Mouse (Mus musculus): ENCODE data around the gene Cdca5. TPM values are rescaled to one million over a fixed set of nuclear protein-coding genes. Genes with fewer than 3 reads are reported as not detected.

Gene Cdca5
- total and polyA plus RNA-seq, 3 experiments = 14.8 to 45.0 (median 43.3) TPM

DNA sequence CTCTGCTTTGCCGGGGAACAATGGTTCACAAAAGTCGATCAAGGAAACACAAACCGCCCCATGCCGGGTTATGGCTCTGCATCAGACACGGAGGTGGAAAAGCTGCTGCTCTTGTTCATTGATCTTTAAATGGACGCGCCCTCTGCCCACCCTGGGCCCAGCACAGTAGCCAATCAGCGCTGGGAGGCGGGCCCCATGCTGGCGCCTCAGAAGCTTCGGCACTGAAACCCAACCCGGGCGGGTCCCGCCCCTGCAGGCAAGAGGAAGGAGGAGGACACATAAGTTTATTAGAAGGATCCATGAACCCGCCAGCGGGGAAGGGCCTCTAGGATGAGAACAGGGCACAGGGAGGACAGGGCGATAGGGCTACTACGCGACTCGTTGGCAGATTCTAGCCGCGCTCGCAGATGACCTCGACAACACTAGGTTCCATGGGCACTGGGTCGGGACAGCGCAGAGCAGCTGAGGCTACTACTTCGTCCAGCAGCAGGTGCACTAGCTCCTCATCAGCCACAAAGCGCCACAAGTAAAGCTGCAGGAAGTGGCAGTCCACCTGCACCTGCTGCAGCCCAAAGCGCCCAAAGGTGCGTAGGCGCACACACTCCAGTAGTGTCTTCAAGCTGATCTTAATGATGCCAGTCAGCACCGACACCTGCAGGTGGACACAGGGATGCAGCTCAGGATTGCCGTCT lies 16.9 kb upstream of the Cdca5 start, which contains the start of gene Tm7sf2:
Gene Tm7sf2 (minus strand): TSS at position 650 of the 692 bp plus-strand sequence.
- peak; percentile 92 for ATAC-seq (ENCODE audit: extremely low read depth, insufficient number of reproducible peaks, low FRiP score, poor library complexity, severe bottlenecking)
- Histone ChIP-seq H3K9me3 (replicated peaks) (no peaks in the 10 kb centered on the region), H3K36me3 (replicated peaks) (peaks cover 75% of the 10 kb centered on the region), H3K4me3 (ENCODE audit: low read depth, low read length) (peak within 1 kb of the TSS; percentile 76), H3K4me1 (ENCODE audit: insufficient read depth, low read depth, low read length) (peaks cover 54% of the 10 kb centered on the region), H3K27me3 (ENCODE audit: insufficient read depth, low read length) (no peaks in the 10 kb centered on the region)
- no peak for TF ChIP-seq GATA1 (IDR thresholded peaks at IDR 0.05; ENCODE audit: borderline replicate concordance, low read length)
- peak; percentile 98 for DNase-seq (ENCODE audit: low spot score)

DNA sequence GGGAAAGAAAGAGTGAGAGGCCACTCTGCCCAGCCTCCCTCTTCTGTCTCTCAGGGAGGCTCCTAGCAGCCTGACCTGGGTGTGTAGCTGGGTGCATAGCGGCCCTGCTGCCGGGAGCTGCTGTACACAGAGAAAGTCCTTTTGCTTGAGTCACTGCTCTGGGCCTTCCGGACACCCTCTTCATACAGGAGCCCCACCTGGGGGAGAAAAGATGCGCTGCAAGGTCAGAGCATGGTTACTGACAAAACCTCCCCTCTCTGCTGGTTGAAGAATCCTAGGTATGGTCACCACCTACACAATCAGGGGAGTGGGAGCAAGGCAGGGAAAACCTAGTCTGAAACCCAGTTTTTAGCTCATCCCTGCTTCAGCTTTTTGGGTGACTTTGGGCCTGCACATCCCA lies 15.8 kb upstream of the Cdca5 start:
- no peak for DNase-seq (ENCODE audit: low spot score)

DNA sequence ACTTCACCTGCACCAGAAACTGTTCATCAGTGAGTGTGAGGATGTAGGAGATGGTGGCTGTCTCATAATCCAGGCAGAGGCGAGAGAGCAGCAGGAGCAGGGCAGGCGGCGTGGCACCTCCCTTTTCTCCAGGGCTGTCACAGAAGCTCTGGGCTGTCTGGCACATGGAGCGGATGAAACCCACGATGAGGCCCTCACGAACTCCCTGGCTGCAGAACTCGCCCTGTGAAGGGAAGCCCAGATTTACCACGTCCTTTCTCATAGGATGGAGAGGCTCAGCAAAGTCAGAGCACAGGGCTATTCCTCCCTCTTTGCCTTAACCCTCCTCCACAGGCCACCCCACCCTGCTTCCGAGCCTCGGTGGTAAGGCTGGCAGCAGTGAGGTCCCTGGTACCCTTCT lies 14.9 kb upstream of the Cdca5 start:
- Histone ChIP-seq H3K4me1 (ENCODE audit: insufficient read depth, low read depth, low read length) (peaks cover 43% of the 10 kb centered on the region), H3K36me3 (replicated peaks) (peaks cover 80% of the 10 kb centered on the region), H3K4me3 (ENCODE audit: low read depth, low read length) (no peak overlapping the region), H3K27me3 (ENCODE audit: insufficient read depth, low read length) (no peaks in the 10 kb centered on the region), H3K9me3 (replicated peaks) (no peaks in the 10 kb centered on the region)
- DNase-seq (ENCODE audit: low spot score) (no peak), ATAC-seq (ENCODE audit: extremely low read depth, insufficient number of reproducible peaks, low FRiP score, poor library complexity, severe bottlenecking) (no peak)
- TF ChIP-seq GATA1 (IDR thresholded peaks at IDR 0.05; ENCODE audit: borderline replicate concordance, low read length) = no peak

More for the DNA sequence above, 15.8 kb upstream of the Cdca5 start:
- H3K4me3 ChIP-seq (ENCODE audit: low read depth, low read length) = no peak overlapping the region
- no peak for TF ChIP-seq GATA1 (IDR thresholded peaks at IDR 0.05; ENCODE audit: borderline replicate concordance, low read length)
- TF ChIP-seq GATA2 (IDR thresholded peaks at IDR 0.05; ENCODE audit: borderline replicate concordance, low read depth, low read length) = no peak
- no peak for TF ChIP-seq CTCF (IDR thresholded peaks at IDR 0.05; ENCODE audit: low read depth, low read length)
- TF ChIP-seq POLR2AphosphoS5 (IDR thresholded peaks at IDR 0.05; ENCODE audit: insufficient replicate concordance, low read depth, low read length) = no peak
- no peak for TF ChIP-seq TAL1 (conservative IDR thresholded peaks at IDR 0.05; ENCODE audit: low read depth, low read length)
- H3K9me3 ChIP-seq (replicated peaks) = no peaks in the 10 kb centered on the region
- ATAC-seq (ENCODE audit: extremely low read depth, insufficient number of reproducible peaks, low FRiP score, poor library complexity, severe bottlenecking) = no peak
- no peaks in the 10 kb centered on the region for H3K27me3 ChIP-seq (ENCODE audit: insufficient read depth, low read length)
- H3K36me3 ChIP-seq (replicated peaks) = peaks cover 75% of the 10 kb centered on the region
- H3K4me1 ChIP-seq (ENCODE audit: insufficient read depth, low read depth, low read length) = peaks cover 43% of the 10 kb centered on the region

DNA sequence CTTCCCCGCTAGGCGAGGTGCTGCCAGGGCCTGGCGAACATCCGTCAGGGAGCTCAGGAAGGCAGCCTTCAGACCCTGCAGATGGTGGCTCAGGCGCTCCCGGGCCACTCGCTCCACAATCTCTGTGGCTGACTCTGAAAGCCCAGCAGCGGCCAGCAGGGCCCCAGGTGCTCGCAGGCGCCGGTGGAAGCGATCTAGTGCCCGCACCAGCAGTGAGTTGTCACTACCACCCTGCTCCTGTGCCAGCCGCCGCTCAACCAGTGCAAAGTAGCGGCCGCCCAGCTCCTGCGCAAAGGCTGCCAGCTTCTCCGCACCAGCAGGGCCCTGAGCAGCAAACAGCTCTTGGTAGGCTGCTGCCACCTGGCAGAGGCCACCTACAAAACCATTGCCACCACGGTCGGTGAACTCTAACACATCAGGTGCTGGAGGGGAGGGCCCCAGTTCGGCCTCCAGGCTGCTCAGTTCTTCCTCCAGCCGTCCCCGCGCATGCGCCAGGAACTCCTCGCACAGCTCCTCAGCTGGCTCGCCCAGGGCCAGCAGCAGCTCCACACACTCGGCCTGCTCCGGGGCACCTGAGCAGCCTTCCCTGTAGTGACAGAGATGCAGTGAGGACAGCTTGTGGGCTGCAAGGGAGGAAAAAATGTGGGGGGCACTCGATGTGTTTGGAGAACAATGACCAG lies 14.1 kb upstream of the Cdca5 start:
- H3K36me3 ChIP-seq (replicated peaks) = peaks cover 82% of the 10 kb centered on the region
- ATAC-seq (ENCODE audit: extremely low read depth, insufficient number of reproducible peaks, low FRiP score, poor library complexity, severe bottlenecking) (no peak), DNase-seq (ENCODE audit: low spot score) (no peak)
- H3K4me3 ChIP-seq (ENCODE audit: low read depth, low read length) = peak overlapping the region; percentile 3; the same call in 1 of the 2 replicates
- peaks cover 46% of the 10 kb centered on the region for H3K4me1 ChIP-seq (ENCODE audit: insufficient read depth, low read depth, low read length)
- no peaks in the 10 kb centered on the region for H3K9me3 ChIP-seq (replicated peaks)
- no peaks in the 10 kb centered on the region for H3K27me3 ChIP-seq (ENCODE audit: insufficient read depth, low read length)
- TF ChIP-seq GATA1 (IDR thresholded peaks at IDR 0.05; ENCODE audit: borderline replicate concordance, low read length) (no peak), TAL1 (conservative IDR thresholded peaks at IDR 0.05; ENCODE audit: low read depth, low read length) (no peak), CTCF (IDR thresholded peaks at IDR 0.05; ENCODE audit: low read depth, low read length) (no peak), GATA2 (IDR thresholded peaks at IDR 0.05; ENCODE audit: borderline replicate concordance, low read depth, low read length) (no peak), POLR2AphosphoS5 (IDR thresholded peaks at IDR 0.05; ENCODE audit: insufficient replicate concordance, low read depth, low read length) (no peak)

DNA sequence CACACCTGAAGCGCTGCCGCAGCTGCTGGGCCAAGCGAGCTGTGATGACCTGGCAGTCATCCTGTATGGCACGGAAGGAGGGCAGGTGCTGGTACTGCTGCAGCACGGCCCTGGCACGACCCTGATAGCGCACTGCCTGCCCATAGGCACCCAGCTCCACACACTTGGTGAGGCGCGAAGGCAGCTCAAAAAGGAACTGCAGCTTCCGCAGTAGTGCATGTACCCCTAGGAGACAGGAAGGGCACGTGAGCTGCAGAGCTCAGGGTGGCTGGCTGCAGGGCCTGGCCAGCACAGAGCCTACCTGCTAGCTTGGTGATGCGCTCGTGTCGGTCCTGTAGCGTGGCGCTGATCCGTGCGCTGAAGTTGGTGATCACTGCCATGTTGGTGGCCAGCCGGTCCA lies 13.5 kb upstream of the Cdca5 start:
- Histone ChIP-seq H3K27me3 (ENCODE audit: insufficient read depth, low read length) (no peaks in the 10 kb centered on the region), H3K4me3 (ENCODE audit: low read depth, low read length) (peak overlapping the region; percentile 3; the same call in 1 of the 2 replicates), H3K36me3 (replicated peaks) (peaks cover 83% of the 10 kb centered on the region), H3K4me1 (ENCODE audit: insufficient read depth, low read depth, low read length) (peaks cover 46% of the 10 kb centered on the region), H3K9me3 (replicated peaks) (no peaks in the 10 kb centered on the region)
- no peak for DNase-seq (ENCODE audit: low spot score)
- no peak for ATAC-seq (ENCODE audit: extremely low read depth, insufficient number of reproducible peaks, low FRiP score, poor library complexity, severe bottlenecking)
- TF ChIP-seq GATA1 (IDR thresholded peaks at IDR 0.05; ENCODE audit: borderline replicate concordance, low read length) (no peak), TAL1 (conservative IDR thresholded peaks at IDR 0.05; ENCODE audit: low read depth, low read length) (no peak), POLR2AphosphoS5 (IDR thresholded peaks at IDR 0.05; ENCODE audit: insufficient replicate concordance, low read depth, low read length) (no peak), CTCF (IDR thresholded peaks at IDR 0.05; ENCODE audit: low read depth, low read length) (no peak), GATA2 (IDR thresholded peaks at IDR 0.05; ENCODE audit: borderline replicate concordance, low read depth, low read length) (no peak)

DNA sequence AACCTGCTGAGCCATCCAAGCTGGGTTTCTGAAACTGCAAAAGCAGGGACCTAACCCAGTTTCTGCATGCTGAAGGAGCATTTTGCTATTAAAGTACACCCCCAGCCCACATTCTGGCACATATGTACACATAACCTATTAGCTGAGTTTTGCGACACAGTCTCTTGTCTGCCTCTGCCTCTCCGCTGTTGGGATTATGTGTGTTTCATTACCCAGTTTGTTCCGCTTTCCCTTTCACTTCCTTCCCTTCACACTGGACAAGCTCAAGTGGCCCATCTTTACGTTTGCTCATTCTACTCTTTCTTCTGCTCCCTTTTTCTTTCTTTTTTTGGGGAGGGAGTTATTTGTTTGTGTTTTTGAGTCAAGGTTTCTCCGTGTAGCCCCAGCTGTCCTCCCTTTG lies 10.9 kb upstream of the Cdca5 start:
- Histone ChIP-seq H3K4me1 (ENCODE audit: insufficient read depth, low read depth, low read length) (peaks cover 34% of the 10 kb centered on the region), H3K9me3 (replicated peaks) (no peaks in the 10 kb centered on the region), H3K4me3 (ENCODE audit: low read depth, low read length) (no peak overlapping the region), H3K27me3 (ENCODE audit: insufficient read depth, low read length) (no peaks in the 10 kb centered on the region), H3K36me3 (replicated peaks) (peaks cover 81% of the 10 kb centered on the region)
- TF ChIP-seq GATA2 (IDR thresholded peaks at IDR 0.05; ENCODE audit: borderline replicate concordance, low read depth, low read length) (no peak), TAL1 (conservative IDR thresholded peaks at IDR 0.05; ENCODE audit: low read depth, low read length) (no peak), CTCF (IDR thresholded peaks at IDR 0.05; ENCODE audit: low read depth, low read length) (no peak), GATA1 (IDR thresholded peaks at IDR 0.05; ENCODE audit: borderline replicate concordance, low read length) (no peak), POLR2AphosphoS5 (IDR thresholded peaks at IDR 0.05; ENCODE audit: insufficient replicate concordance, low read depth, low read length) (no peak)
- no peak for ATAC-seq (ENCODE audit: extremely low read depth, insufficient number of reproducible peaks, low FRiP score, poor library complexity, severe bottlenecking)
- DNase-seq (ENCODE audit: low spot score) = no peak
